Mouse (Mus musculus): ENCODE data around the gene Cd36.

Cd36 gene

DNA sequence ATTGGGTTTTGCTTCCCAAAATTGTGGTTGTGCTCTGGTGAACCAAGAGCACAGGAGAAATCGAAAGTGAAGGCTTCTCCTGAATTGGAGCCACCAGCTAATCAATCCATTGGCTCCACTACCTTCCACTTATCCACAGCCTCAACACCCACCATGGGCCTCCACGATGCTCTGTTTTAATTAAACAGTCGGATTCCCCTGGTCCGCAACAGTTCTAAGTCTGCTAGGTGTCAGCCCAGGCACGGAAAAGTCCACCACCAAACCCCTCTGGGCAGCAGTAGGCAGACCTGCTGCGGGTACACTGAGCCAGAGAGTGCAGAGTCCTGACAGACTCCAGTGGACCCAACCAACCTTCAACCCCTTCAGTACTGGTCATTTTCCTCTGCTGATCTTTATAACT is 112.0 kb downstream of the Cd36 start:
- DNase-seq (ENCODE audit: low spot score), result peak; percentile 2

DNA sequence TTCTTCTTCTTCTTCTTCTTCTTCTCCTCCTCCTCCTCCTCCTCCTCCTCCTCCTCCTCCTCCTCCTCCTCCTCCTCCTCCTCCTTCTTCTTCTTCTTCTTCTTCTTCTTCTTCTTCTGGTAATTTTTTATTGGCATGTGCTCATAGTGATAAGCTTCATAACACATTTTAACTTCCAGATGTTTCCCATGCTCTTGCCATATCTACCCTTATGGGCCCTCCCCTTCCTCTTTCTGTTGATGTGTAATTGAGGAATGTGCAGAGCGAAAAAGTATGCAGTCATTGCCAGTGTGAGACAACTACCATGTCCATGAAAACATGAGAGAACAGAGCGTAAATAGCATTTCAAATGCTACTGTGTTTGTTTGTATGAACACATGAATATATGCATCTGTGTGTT is 118.3 kb downstream of the Cd36 start:
- DNase-seq (ENCODE audit: low spot score), result no peak

DNA sequence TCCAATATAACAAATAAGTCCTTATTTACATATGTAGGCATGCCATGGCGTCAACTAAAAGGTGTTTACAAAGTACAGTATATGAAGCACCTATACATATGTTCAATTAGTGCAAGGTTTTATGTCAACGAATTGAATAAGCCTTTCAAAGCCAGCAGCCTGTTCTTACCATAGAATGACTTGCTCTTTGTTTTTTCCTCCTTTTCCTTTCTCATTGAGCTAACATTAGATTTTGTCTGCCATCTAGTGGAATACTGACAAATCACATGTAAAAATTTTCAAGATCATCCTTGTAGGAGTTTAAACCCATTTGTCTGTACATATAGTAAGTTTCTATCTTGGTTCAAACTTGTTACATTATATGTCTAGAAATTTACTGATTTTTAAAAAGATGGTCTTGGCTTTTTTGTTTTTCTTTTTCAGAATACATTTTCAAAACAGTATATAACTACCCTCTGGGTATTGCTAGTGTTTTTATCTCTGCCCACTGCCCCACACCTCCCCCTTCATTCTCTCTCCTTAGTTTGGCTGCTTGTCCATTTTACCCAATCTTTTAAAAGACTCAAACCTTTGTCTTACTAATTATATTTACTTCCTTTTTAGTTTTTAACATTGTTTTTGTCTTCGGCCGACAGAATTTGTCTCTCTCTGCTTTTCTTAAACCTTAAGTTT is 122.5 kb downstream of the Cd36 start:
- DNase-seq (ENCODE audit: low spot score), result peak; percentile 57

DNA sequence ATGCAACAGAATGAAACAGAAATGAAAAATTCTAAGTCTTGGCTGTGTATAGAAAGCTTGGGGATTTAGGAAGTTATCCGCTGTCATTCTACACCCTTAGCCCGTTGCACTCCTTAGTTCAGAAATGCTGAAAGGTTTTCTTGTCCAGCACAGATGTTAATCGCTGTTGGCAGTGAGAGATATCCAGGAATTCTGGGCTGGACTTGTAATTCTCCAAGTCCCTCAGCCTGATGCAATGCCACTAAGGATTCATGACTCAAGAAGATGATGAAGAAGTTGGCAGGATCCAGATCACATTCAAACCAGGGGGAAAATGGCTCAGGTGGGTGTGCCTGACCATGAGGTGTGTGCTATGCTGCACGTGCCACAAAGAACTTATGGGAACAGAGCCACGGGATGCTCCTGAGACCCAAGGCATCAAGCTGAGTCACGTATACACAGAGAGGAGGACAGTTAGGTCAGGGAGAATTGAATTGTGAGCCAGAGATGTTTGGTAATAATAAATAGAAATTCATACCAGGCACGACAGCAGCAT is 135.1 kb downstream of the Cd36 start:
- no peak for DNase-seq (ENCODE audit: low spot score)

DNA sequence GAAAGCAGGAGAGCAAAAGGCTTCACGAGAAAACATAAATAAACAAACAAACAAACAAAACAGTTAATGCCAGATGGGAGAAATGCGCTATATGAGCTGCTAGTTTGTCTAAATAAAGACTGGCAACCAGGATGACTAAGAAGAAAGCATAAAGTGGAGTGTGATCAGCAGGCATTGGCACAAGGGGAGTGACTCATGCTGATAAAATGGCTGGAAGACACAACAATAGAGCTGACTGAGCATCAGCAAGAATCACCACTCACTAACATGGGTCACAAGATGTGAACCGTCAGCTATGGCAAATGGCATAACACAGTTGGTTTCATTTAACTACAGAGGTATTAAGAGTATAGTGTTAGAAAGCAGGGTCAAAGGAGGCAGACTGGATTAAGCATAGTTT is 140.3 kb downstream of the Cd36 start:
- no peak for DNase-seq (ENCODE audit: low spot score)

DNA sequence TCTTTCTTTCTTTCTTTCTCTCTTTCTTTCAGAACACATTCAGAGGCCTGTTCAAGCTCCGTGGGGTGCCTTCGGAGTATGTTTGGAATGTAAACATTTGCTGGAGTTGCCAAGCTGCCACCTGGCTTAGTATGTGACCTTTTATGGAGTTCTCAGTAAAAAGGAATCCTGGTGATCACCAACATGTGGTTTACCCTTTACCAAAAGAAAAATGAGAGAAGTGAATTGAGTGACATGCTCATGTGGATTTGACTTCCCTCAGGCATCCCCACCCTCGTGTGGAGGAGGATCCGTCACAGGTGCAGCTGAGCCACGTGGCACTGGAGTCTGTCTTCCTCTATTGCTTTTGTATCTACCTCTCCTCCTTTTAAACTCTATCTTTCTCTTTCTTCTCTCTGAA is 141.5 kb downstream of the Cd36 start:
- DNase-seq (ENCODE audit: low spot score), result no peak

DNA sequence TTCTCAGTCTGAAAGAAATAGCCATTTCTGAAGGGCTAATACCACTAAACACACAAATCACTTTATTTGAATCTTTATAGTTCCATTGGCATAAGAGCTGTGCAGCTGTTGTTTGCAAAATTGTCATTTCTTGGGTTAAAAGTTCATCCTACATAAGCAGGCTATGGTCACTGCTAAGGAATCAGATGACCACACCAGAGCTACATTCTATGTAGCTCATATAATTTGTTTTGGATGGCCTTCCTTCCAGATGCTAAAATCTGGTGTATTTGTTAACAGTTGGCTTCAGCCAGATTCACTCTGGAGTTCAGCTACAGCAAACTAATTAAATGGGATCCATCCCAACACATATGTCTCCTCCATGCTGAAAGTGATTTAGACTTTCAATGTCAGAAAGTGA is 142.1 kb downstream of the Cd36 start:
- DNase-seq (ENCODE audit: low spot score), result no peak

DNA sequence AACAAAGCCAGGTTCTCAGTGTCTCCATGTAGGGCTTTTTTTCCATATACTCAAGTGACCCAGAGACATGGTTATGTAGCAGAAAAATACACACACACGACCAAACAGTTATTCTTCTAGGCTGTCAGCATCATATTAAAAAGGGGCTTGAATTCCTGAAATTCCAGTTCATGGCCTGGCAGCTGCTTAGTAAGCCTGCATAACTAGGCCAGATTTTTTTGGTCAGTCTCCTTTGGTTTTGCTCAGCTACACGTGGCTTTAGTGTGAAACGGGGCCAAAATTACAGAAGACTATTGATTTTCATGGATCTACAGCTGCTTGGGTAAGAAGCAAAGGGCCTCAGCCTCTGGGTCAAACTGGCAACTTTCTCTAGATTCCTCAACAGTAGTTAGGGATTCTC is 148.8 kb downstream of the Cd36 start:
- no peak for DNase-seq (ENCODE audit: low spot score)
